Mouse (Mus musculus): Measurements from ENCODE around the gene Cxcr1.

GRCm38 (mm10) chr1:74230992-74231391 is 36.6 kb upstream of the Cxcr1 start:
- TF ChIP-seq CTCF (IDR thresholded peaks at IDR 0.05; ENCODE audit: control insufficient read depth, insufficient read depth, insufficient replicate concordance, low read depth, low read length) (no peak), POLR2A (IDR thresholded peaks at IDR 0.05; ENCODE audit: control insufficient read depth, low read depth, low read length) (no peak)
